In the genomic region with DNA sequence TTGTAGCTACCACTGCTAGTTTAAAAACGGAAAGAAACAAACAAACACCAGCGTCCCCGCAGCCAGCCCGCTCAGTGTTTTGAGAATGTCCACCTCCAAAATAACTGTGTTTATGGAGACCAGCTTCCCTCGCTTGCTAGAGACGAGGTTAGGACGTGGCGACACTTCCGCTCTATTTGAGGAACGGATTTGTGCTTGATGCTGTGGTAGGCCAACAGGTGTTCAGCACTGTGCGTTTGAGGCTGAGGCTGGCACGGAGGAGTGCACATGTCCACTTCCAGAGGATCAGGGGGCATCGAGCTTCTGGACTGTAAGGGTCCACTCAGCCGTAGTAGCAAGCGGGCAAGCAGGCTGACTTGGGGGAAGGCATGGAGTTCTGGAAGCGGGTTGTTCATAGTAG, we compare ENCODE assay signal across 23 mouse cellular contexts.
"Had no signal": no experiment of that assay in that cellular context is flagged by ENCODE, and none has a peak within 500 bp of the region (broad histone marks: within the 10 kb centered on the region; RNA-seq: fewer than 3 reads in every experiment).

No protein-coding gene starts in this region.

- H3K27ac ChIP-seq: heart, adult 2 months; heart, embryonic 13.5 days; heart, embryonic 15.5 days; hindbrain, embryonic 13.5 days; hindbrain, embryonic 15.5 days; hindbrain, postnatal 0 days; limb, embryonic 12.5 days; liver, embryonic 13.5 days had no signal

- H3K27me3 ChIP-seq: heart, embryonic 13.5 days; heart, embryonic 15.5 days; hindbrain, embryonic 13.5 days; hindbrain, embryonic 15.5 days; limb, embryonic 12.5 days; liver, embryonic 13.5 days had no signal

- H3K9me3 ChIP-seq: heart, embryonic 13.5 days; heart, embryonic 15.5 days; hindbrain, embryonic 13.5 days; hindbrain, embryonic 15.5 days; limb, embryonic 12.5 days; liver, embryonic 13.5 days had no signal

- H3K36me3 ChIP-seq: heart, embryonic 13.5 days; heart, embryonic 15.5 days; hindbrain, embryonic 13.5 days; hindbrain, embryonic 15.5 days had no signal

- H3K4me3 ChIP-seq: heart, adult 2 months; heart, embryonic 13.5 days; heart, embryonic 15.5 days; hindbrain, embryonic 13.5 days; hindbrain, embryonic 15.5 days; limb, embryonic 12.5 days; liver, embryonic 13.5 days had no signal

- DNase-seq: gastrocnemius, postnatal 14 days; gastrocnemius, postnatal 36 days; heart, adult 11 months; heart, adult 2 months; heart, postnatal 14 days; heart, postnatal 36 days; kidney, adult 11 months; kidney, adult 8-10 months; kidney, postnatal 10 days; kidney, postnatal 36 days; layer of hippocampus, adult 9-11 months; layer of hippocampus, postnatal 36 days; left cerebral cortex, postnatal 4 days; liver; liver, embryonic 13.5 days had no signal

- H3K4me2 ChIP-seq: heart, embryonic 11.5 days; heart, embryonic 13.5 days; heart, embryonic 15.5 days; hindbrain, embryonic 13.5 days; hindbrain, embryonic 15.5 days; liver, embryonic 11.5 days; liver, embryonic 13.5 days had no signal
